Mouse (Mus musculus): ENCODE measurements around the gene St6galnac3.
"Not testable (repeated sequence)": the region's sequence is repeated elsewhere in the genome, so short reads cannot be mapped to it uniquely, and the experiment has no call there.

The St6galnac3 gene

GRCm38 (mm10) chr3:153724701-153725668, at the start of gene St6galnac3:
Gene St6galnac3 (minus strand): TSS chr3:153725174.
- peak; percentile 66 for DNase-seq

- DNase-seq, result no peak
These were observed 49.6 kb upstream of the St6galnac3 start for GRCm38 (mm10) chr3:153774568-153774967.

- no peak for DNase-seq
These were observed 46.5 kb upstream of the St6galnac3 start for GRCm38 (mm10) chr3:153771479-153771878.

- DNase-seq, result no peak
These were observed 45.6 kb upstream of the St6galnac3 start for GRCm38 (mm10) chr3:153770573-153770972.

- DNase-seq, result no peak
These were observed 44.2 kb upstream of the St6galnac3 start for GRCm38 (mm10) chr3:153769220-153769619.

- no peak for DNase-seq
These were observed 40.2 kb upstream of the St6galnac3 start for GRCm38 (mm10) chr3:153765171-153765570.

- DNase-seq, result no peak
These were observed 39.8 kb upstream of the St6galnac3 start for GRCm38 (mm10) chr3:153764760-153765159.

GRCm38 (mm10) chr3:153761171-153761570, 36.2 kb upstream of the St6galnac3 start:
- no peak for DNase-seq

GRCm38 (mm10) chr3:153759269-153759668, 34.3 kb upstream of the St6galnac3 start:
- DNase-seq, result no peak

- no peak for DNase-seq
These were observed 31.6 kb upstream of the St6galnac3 start for GRCm38 (mm10) chr3:153756500-153756996.

GRCm38 (mm10) chr3:153755785-153756326, 30.9 kb upstream of the St6galnac3 start:
- not testable (repeated sequence) for DNase-seq

GRCm38 (mm10) chr3:153751435-153751834, 26.5 kb upstream of the St6galnac3 start:
- no peak for DNase-seq

- no peak for DNase-seq
These were observed 24.4 kb upstream of the St6galnac3 start for GRCm38 (mm10) chr3:153749359-153749758.

- no peak for DNase-seq
These were observed 23.3 kb upstream of the St6galnac3 start for GRCm38 (mm10) chr3:153748293-153748692.

- DNase-seq, result no peak
These were observed 20.1 kb upstream of the St6galnac3 start for GRCm38 (mm10) chr3:153745099-153745498.

- DNase-seq, result no peak
These were observed 19.5 kb upstream of the St6galnac3 start for GRCm38 (mm10) chr3:153744447-153744846.

GRCm38 (mm10) chr3:153741800-153742199, 16.8 kb upstream of the St6galnac3 start:
- no peak for DNase-seq

- no peak for DNase-seq
These were observed 14.4 kb upstream of the St6galnac3 start for GRCm38 (mm10) chr3:153739351-153739750.

GRCm38 (mm10) chr3:153738421-153738820, 13.4 kb upstream of the St6galnac3 start:
- no peak for DNase-seq

- DNase-seq, result no peak
These were observed 11.8 kb upstream of the St6galnac3 start for GRCm38 (mm10) chr3:153736756-153737280.

GRCm38 (mm10) chr3:153735796-153736549, 11.0 kb upstream of the St6galnac3 start:
- no peak for DNase-seq

GRCm38 (mm10) chr3:153734741-153735140, 9.8 kb upstream of the St6galnac3 start:
- DNase-seq, result no peak

Data from cerebellum, adult 11 months (tissue).